Mouse (Mus musculus): ENCODE data around the gene Gm4894.

The Gm4894 gene

GRCm38 (mm10) chr9:49250231-49250630 lies at the start of gene Gm4894:
Gm4894 (plus strand) TSS chr9:49250531.
- no peak for ATAC-seq (ENCODE audit: insufficient number of reproducible peaks, low FRiP score, low TSS enrichment)

GRCm38 (mm10) chr9:49206331-49206730 lies 44.0 kb upstream of the Gm4894 start:
- no peak for ATAC-seq (ENCODE audit: insufficient number of reproducible peaks, low FRiP score, low TSS enrichment)

GRCm38 (mm10) chr9:49211493-49211892 lies 38.8 kb upstream of the Gm4894 start:
- ATAC-seq (ENCODE audit: insufficient number of reproducible peaks, low FRiP score, low TSS enrichment), result no peak

- ATAC-seq (ENCODE audit: insufficient number of reproducible peaks, low FRiP score, low TSS enrichment), result no peak
These were observed 35.6 kb upstream of the Gm4894 start for GRCm38 (mm10) chr9:49214734-49215133.

GRCm38 (mm10) chr9:49217626-49218607 lies 32.4 kb upstream of the Gm4894 start:
- no peak for ATAC-seq (ENCODE audit: insufficient number of reproducible peaks, low FRiP score, low TSS enrichment)

GRCm38 (mm10) chr9:49224488-49224887 lies 25.8 kb upstream of the Gm4894 start:
- no peak for ATAC-seq (ENCODE audit: insufficient number of reproducible peaks, low FRiP score, low TSS enrichment)

- ATAC-seq (ENCODE audit: insufficient number of reproducible peaks, low FRiP score, low TSS enrichment), result no peak
These were observed 22.9 kb upstream of the Gm4894 start for GRCm38 (mm10) chr9:49227442-49227841.

GRCm38 (mm10) chr9:49229054-49229453 lies 21.3 kb upstream of the Gm4894 start:
- ATAC-seq (ENCODE audit: insufficient number of reproducible peaks, low FRiP score, low TSS enrichment), result no peak

GRCm38 (mm10) chr9:49246839-49247238 lies 3.5 kb upstream of the Gm4894 start:
- no peak for ATAC-seq (ENCODE audit: insufficient number of reproducible peaks, low FRiP score, low TSS enrichment)

- no peak for ATAC-seq (ENCODE audit: insufficient number of reproducible peaks, low FRiP score, low TSS enrichment)
These were observed 18.6 kb downstream of the Gm4894 start for GRCm38 (mm10) chr9:49268949-49269348.

GRCm38 (mm10) chr9:49273566-49273965 lies 23.2 kb downstream of the Gm4894 start:
- ATAC-seq (ENCODE audit: insufficient number of reproducible peaks, low FRiP score, low TSS enrichment), result no peak

- ATAC-seq (ENCODE audit: insufficient number of reproducible peaks, low FRiP score, low TSS enrichment), result no peak
These were observed 25.6 kb downstream of the Gm4894 start for GRCm38 (mm10) chr9:49275976-49276375.

- no peak for ATAC-seq (ENCODE audit: insufficient number of reproducible peaks, low FRiP score, low TSS enrichment)
These were observed 26.4 kb downstream of the Gm4894 start for GRCm38 (mm10) chr9:49276542-49277334.

GRCm38 (mm10) chr9:49295101-49295500 lies 44.8 kb downstream of the Gm4894 start:
- no peak for ATAC-seq (ENCODE audit: insufficient number of reproducible peaks, low FRiP score, low TSS enrichment)

- ATAC-seq (ENCODE audit: insufficient number of reproducible peaks, low FRiP score, low TSS enrichment), result no peak
These were observed 57.2 kb downstream of the Gm4894 start for GRCm38 (mm10) chr9:49307576-49307975.

- ATAC-seq (ENCODE audit: insufficient number of reproducible peaks, low FRiP score, low TSS enrichment), result no peak
These were observed 60.5 kb downstream of the Gm4894 start for GRCm38 (mm10) chr9:49310821-49311220.

- no peak for ATAC-seq (ENCODE audit: insufficient number of reproducible peaks, low FRiP score, low TSS enrichment)
These were observed 68.3 kb downstream of the Gm4894 start for GRCm38 (mm10) chr9:49318638-49319037.

Measured in cerebellum, adult (tissue).